Mouse (Mus musculus): ENCODE measurements around the gene Ccl9. TPM values are rescaled to one million over a fixed set of nuclear protein-coding genes. Genes with fewer than 3 reads are reported as not detected.

Gene Ccl9
- total and polyA plus RNA-seq, 2 experiments, result 45.5 to 92.1 TPM

GRCm38 (mm10) chr11:83534609-83535423 is 43.6 kb downstream of the Ccl9 start:
- H3K9ac ChIP-seq (ENCODE audit: low read depth, low read length), result no peak overlapping the region
- H3K79me2 ChIP-seq (ENCODE audit: control insufficient read depth, insufficient read depth, low read length), result no peaks in the 10 kb centered on the region
- DNase-seq (ENCODE audit: extremely low read depth, low read depth, low spot score), result peak; percentile 72
- no peaks in the 10 kb centered on the region for H3K27me3 ChIP-seq (ENCODE audit: control insufficient read depth, insufficient read depth, low read length)
- peaks cover 3% of the 10 kb centered on the region; the same call in 1 of the 2 replicates for H3K4me1 ChIP-seq (ENCODE audit: control insufficient read depth, insufficient read depth, low read length)
- H3K36me3 ChIP-seq (ENCODE audit: control insufficient read depth, insufficient read depth, low read length), result no peaks in the 10 kb centered on the region
- no peak for TF ChIP-seq POLR2A (IDR thresholded peaks at IDR 0.05; ENCODE audit: extremely low read depth, insufficient read depth, low read length)
- no peak for TF ChIP-seq CTCF (IDR thresholded peaks at IDR 0.05; ENCODE audit: low read depth, low read length)
- no peak overlapping the region for H3K4me3 ChIP-seq (ENCODE audit: insufficient read depth, low read depth, low read length)
- 34% methylated on average over 13 of the region's 13 CpGs for WGBS
- no peak overlapping the region for H3K27ac ChIP-seq (replicated peaks; ENCODE audit: insufficient read depth, low read depth, low read length)

- 77% methylated on average over 8 of the region's 8 CpGs for WGBS
- Histone ChIP-seq H3K4me3 (ENCODE audit: insufficient read depth, low read depth, low read length) (no peak overlapping the region), H3K4me1 (ENCODE audit: control insufficient read depth, insufficient read depth, low read length) (peaks cover 3% of the 10 kb centered on the region; the same call in 1 of the 2 replicates), H3K36me3 (ENCODE audit: control insufficient read depth, insufficient read depth, low read length) (no peaks in the 10 kb centered on the region), H3K27ac (replicated peaks; ENCODE audit: insufficient read depth, low read depth, low read length) (no peak overlapping the region), H3K27me3 (ENCODE audit: control insufficient read depth, insufficient read depth, low read length) (no peaks in the 10 kb centered on the region), H3K79me2 (ENCODE audit: control insufficient read depth, insufficient read depth, low read length) (no peaks in the 10 kb centered on the region), H3K9ac (ENCODE audit: low read depth, low read length) (no peak overlapping the region)
- peak; percentile 12 for DNase-seq (ENCODE audit: extremely low read depth, low read depth, low spot score)
- TF ChIP-seq CTCF (IDR thresholded peaks at IDR 0.05; ENCODE audit: low read depth, low read length), result no peak
- no peak for TF ChIP-seq POLR2A (IDR thresholded peaks at IDR 0.05; ENCODE audit: extremely low read depth, insufficient read depth, low read length)
Observed at GRCm38 (mm10) chr11:83534143-83534542, 44.3 kb downstream of the Ccl9 start.

- no peaks in the 10 kb centered on the region for H3K79me2 ChIP-seq (ENCODE audit: control insufficient read depth, insufficient read depth, low read length)
- 97% methylated on average over 1 of the region's 1 CpGs for WGBS
- H3K9ac ChIP-seq (ENCODE audit: low read depth, low read length), result no peak overlapping the region
- no peak overlapping the region for H3K27ac ChIP-seq (replicated peaks; ENCODE audit: insufficient read depth, low read depth, low read length)
- H3K4me1 ChIP-seq (ENCODE audit: control insufficient read depth, insufficient read depth, low read length), result peaks cover 3% of the 10 kb centered on the region; the same call in 1 of the 2 replicates
- H3K27me3 ChIP-seq (ENCODE audit: control insufficient read depth, insufficient read depth, low read length), result no peaks in the 10 kb centered on the region
- TF ChIP-seq POLR2A (IDR thresholded peaks at IDR 0.05; ENCODE audit: extremely low read depth, insufficient read depth, low read length), result no peak
- TF ChIP-seq CTCF (IDR thresholded peaks at IDR 0.05; ENCODE audit: low read depth, low read length), result no peak
- peak; percentile 11 for DNase-seq (ENCODE audit: extremely low read depth, low read depth, low spot score)
- no peaks in the 10 kb centered on the region for H3K36me3 ChIP-seq (ENCODE audit: control insufficient read depth, insufficient read depth, low read length)
- H3K4me3 ChIP-seq (ENCODE audit: insufficient read depth, low read depth, low read length), result no peak overlapping the region
Observed at GRCm38 (mm10) chr11:83533192-83533591, 45.2 kb downstream of the Ccl9 start.

GRCm38 (mm10) chr11:83530360-83530759 is 48.1 kb downstream of the Ccl9 start, which contains the start of gene Ccl5:
TSS of gene Ccl5 (minus strand) at chr11:83530518.
- H3K79me2 ChIP-seq (ENCODE audit: control insufficient read depth, insufficient read depth, low read length), result no peaks in the 10 kb centered on the region
- no peaks in the 10 kb centered on the region for H3K36me3 ChIP-seq (ENCODE audit: control insufficient read depth, insufficient read depth, low read length)
- no peak within 1 kb of the TSS for H3K27ac ChIP-seq (replicated peaks; ENCODE audit: insufficient read depth, low read depth, low read length)
- H3K27me3 ChIP-seq (ENCODE audit: control insufficient read depth, insufficient read depth, low read length), result no peaks in the 10 kb centered on the region
- H3K9ac ChIP-seq (ENCODE audit: low read depth, low read length), result no peak within 1 kb of the TSS; the same call in 1 of the 2 replicates
- 91% methylated on average over 5 of the region's 5 CpGs for WGBS
- DNase-seq (ENCODE audit: extremely low read depth, low read depth, low spot score), result no peak
- no peak within 1 kb of the TSS for H3K4me3 ChIP-seq (ENCODE audit: insufficient read depth, low read depth, low read length)
- H3K4me1 ChIP-seq (ENCODE audit: control insufficient read depth, insufficient read depth, low read length), result peaks cover 3% of the 10 kb centered on the region; the same call in 1 of the 2 replicates
- TF ChIP-seq CTCF (IDR thresholded peaks at IDR 0.05; ENCODE audit: low read depth, low read length) (no peak), POLR2A (IDR thresholded peaks at IDR 0.05; ENCODE audit: extremely low read depth, insufficient read depth, low read length) (no peak)

- no peak for DNase-seq (ENCODE audit: extremely low read depth, low read depth, low spot score)
- Histone ChIP-seq H3K9ac (ENCODE audit: low read depth, low read length) (no peak overlapping the region), H3K27ac (replicated peaks; ENCODE audit: insufficient read depth, low read depth, low read length) (no peak overlapping the region), H3K36me3 (ENCODE audit: control insufficient read depth, insufficient read depth, low read length) (no peaks in the 10 kb centered on the region), H3K4me1 (ENCODE audit: control insufficient read depth, insufficient read depth, low read length) (0 out of 2 replicates have a peak, but pooled peaks cover under 1% of the 10 kb centered on the region), H3K4me3 (ENCODE audit: insufficient read depth, low read depth, low read length) (no peak overlapping the region), H3K27me3 (ENCODE audit: control insufficient read depth, insufficient read depth, low read length) (no peaks in the 10 kb centered on the region), H3K79me2 (ENCODE audit: control insufficient read depth, insufficient read depth, low read length) (no peaks in the 10 kb centered on the region)
- WGBS, result 86% methylated on average over 12 of the region's 12 CpGs
- TF ChIP-seq CTCF (IDR thresholded peaks at IDR 0.05; ENCODE audit: low read depth, low read length) (no peak), POLR2A (IDR thresholded peaks at IDR 0.05; ENCODE audit: extremely low read depth, insufficient read depth, low read length) (no peak)
Observed at GRCm38 (mm10) chr11:83529024-83529423, 49.4 kb downstream of the Ccl9 start.

Other genes with a start within 250 kb of the Ccl9 start
- 0.07 and 0.18 TPM in 2 replicates for gene Rasl10b, start 169.5 kb downstream of the Ccl9 start, total RNA-seq (2014; rRNA removed)
- 0.12 and 0.24 TPM in 2 replicates for gene Rasl10b, start 169.5 kb downstream of the Ccl9 start, polyA plus RNA-seq (2012; rRNA removed)
- gene Gas2l2, start 149.2 kb downstream of the Ccl9 start, total RNA-seq (2014; rRNA removed), result not detected in 2 replicates
- not detected in 2 replicates for gene Gas2l2, start 149.2 kb downstream of the Ccl9 start, polyA plus RNA-seq (2012; rRNA removed)
- not detected in 2 replicates for gene 1700020L24Rik, start 141.0 kb downstream of the Ccl9 start, total RNA-seq (2014; rRNA removed)
- not detected in 2 replicates for gene 1700020L24Rik, start 141.0 kb downstream of the Ccl9 start, polyA plus RNA-seq (2012; rRNA removed)
- 0.18 and 0.27 TPM in 2 replicates for gene Mmp28, start 115.6 kb downstream of the Ccl9 start, total RNA-seq (2014; rRNA removed)
- 0.26 and 0.29 TPM in 2 replicates for gene Mmp28, start 115.6 kb downstream of the Ccl9 start, polyA plus RNA-seq (2012; rRNA removed)
- gene Taf15, start 105.5 kb downstream of the Ccl9 start, total RNA-seq (2014; rRNA removed), result 29.1 and 29.9 TPM in 2 replicates
- gene Taf15, start 105.5 kb downstream of the Ccl9 start, polyA plus RNA-seq (2012; rRNA removed), result 7.1 and 8.5 TPM in 2 replicates
- gene Heatr9, start 56.5 kb downstream of the Ccl9 start, total RNA-seq (2014; rRNA removed), result not detected in 2 replicates
- gene Heatr9, start 56.5 kb downstream of the Ccl9 start, polyA plus RNA-seq (2012; rRNA removed), result not detected in 2 replicates
- 0.37 and 1.1 TPM in 2 replicates for gene Ccl5, start 48.1 kb downstream of the Ccl9 start, total RNA-seq (2014; rRNA removed)
- gene Ccl5, start 48.1 kb downstream of the Ccl9 start, polyA plus RNA-seq (2012; rRNA removed), result 7.2 and 13.2 TPM in 2 replicates
- 8.7 and 14.1 TPM in 2 replicates for gene Ccl6, start 14.5 kb upstream of the Ccl9 start, total RNA-seq (2014; rRNA removed)
- gene Ccl6, start 14.5 kb upstream of the Ccl9 start, polyA plus RNA-seq (2012; rRNA removed), result 2.5 and 3.3 TPM in 2 replicates
- gene Rpl9-ps1, start 67.0 kb upstream of the Ccl9 start, total RNA-seq (2014; rRNA removed), result not detected in 2 replicates
- gene Rpl9-ps1, start 67.0 kb upstream of the Ccl9 start, polyA plus RNA-seq (2012; rRNA removed), result not detected in 2 replicates
- 0.18 TPM in 1 of 2 replicates, not detected in the other for gene Ccl3, start 70.7 kb upstream of the Ccl9 start, total RNA-seq (2014; rRNA removed)
- 0.42 and 0.48 TPM in 2 replicates for gene Ccl3, start 70.7 kb upstream of the Ccl9 start, polyA plus RNA-seq (2012; rRNA removed)
- gene Ccl4, start 83.9 kb upstream of the Ccl9 start, total RNA-seq (2014; rRNA removed), result 0.40 TPM in 1 of 2 replicates, not detected in the other
- 1.1 TPM in 1 of 2 replicates, not detected in the other for gene Ccl4, start 83.9 kb upstream of the Ccl9 start, polyA plus RNA-seq (2012; rRNA removed)
- 40.9 and 46.0 TPM in 2 replicates for gene Wfdc17, start 125.4 kb upstream of the Ccl9 start, total RNA-seq (2014; rRNA removed)
- 8.0 and 19.9 TPM in 2 replicates for gene Wfdc17, start 125.4 kb upstream of the Ccl9 start, polyA plus RNA-seq (2012; rRNA removed)
- gene Wfdc18, start 130.4 kb upstream of the Ccl9 start, total RNA-seq (2014; rRNA removed), result not detected in 2 replicates
- gene Wfdc18, start 130.4 kb upstream of the Ccl9 start, polyA plus RNA-seq (2012; rRNA removed), result not detected in 2 replicates
- gene Wfdc21, start 168.3 kb upstream of the Ccl9 start, total RNA-seq (2014; rRNA removed), result 1,058 and 3,004 TPM in 2 replicates
- 2,463 and 2,494 TPM in 2 replicates for gene Wfdc21, start 168.3 kb upstream of the Ccl9 start, polyA plus RNA-seq (2012; rRNA removed)
- gene Heatr6, start 175.1 kb upstream of the Ccl9 start, total RNA-seq (2014; rRNA removed), result 6.5 and 8.9 TPM in 2 replicates
- 9.7 and 9.8 TPM in 2 replicates for gene Heatr6, start 175.1 kb upstream of the Ccl9 start, polyA plus RNA-seq (2012; rRNA removed)